Mouse (Mus musculus) CH12.LX (cell line): ENCODE data around the gene Ppp1r14b. TPM values are rescaled to one million over a fixed set of nuclear protein-coding genes. Genes with fewer than 3 reads are reported as not detected.

Experiments used
- DNase-seq: peaks from one replicate; pipeline ENCODE4 v3.0.0-alpha.2; 2013; ENCODE audit errors: extremely low read depth
- H3K27ac ChIP-seq: 2 replicates; pipeline ENCODE4 v1.5.1; 2012; ENCODE audit warnings: low read depth, mild to moderate bottlenecking, control low read depth, moderate library complexity; ENCODE audit not compliant: insufficient read depth
- H3K27me3 ChIP-seq: replicated peaks from 2 replicates; pipeline ENCODE3; 2012; ENCODE audit warnings: inconsistent platforms
- H3K36me3 ChIP-seq, 2 experiments: replicated peaks in 1 of 2; 2 replicates each; pipeline versions ENCODE3 to v1.6.1; 2012; ENCODE audit warnings: inconsistent platforms in 1 of 2, low read length in 1 of 2, mild to moderate bottlenecking in 1 of 2, mixed read lengths in 1 of 2, moderate library complexity in 1 of 2; ENCODE audit not compliant: control insufficient read depth in 1 of 2, insufficient read depth in 1 of 2
- H3K4me1 ChIP-seq, 2 experiments: 2 replicates each; pipeline ENCODE4 v1.6.1; 2012; ENCODE audit warnings: inconsistent platforms in 1 of 2, moderate library complexity in 1 of 2; ENCODE audit not compliant: insufficient read depth in 2 of 2, control insufficient read depth in 1 of 2
- H3K4me2 ChIP-seq: 2 replicates; pipeline ENCODE4 v1.6.1; 2012; ENCODE audit warnings: low read depth, mild to moderate bottlenecking, control low read depth; ENCODE audit not compliant: poor library complexity, insufficient read depth, severe bottlenecking
- H3K4me3 ChIP-seq, 3 experiments: fragments of 150-350 bp in 1 of 3; sonication (generic) in 1 of 3; replicated peaks in 1 of 3; 2 replicates each; pipeline versions ENCODE3 to v1.5.1; 2011 to 2012; ENCODE audit warnings: low read depth in 2 of 3, low read length in 2 of 3, mild to moderate bottlenecking in 2 of 3, moderate library complexity in 2 of 3, control low read depth in 1 of 3, improper control_type of control experiment in 1 of 3, inconsistent platforms in 1 of 3, mixed read lengths in 1 of 3; ENCODE audit not compliant: poor library complexity in 1 of 3
- H3K79me2 ChIP-seq: replicated peaks from 2 replicates; pipeline ENCODE4 v1.6.1; 2012; ENCODE audit warnings: mild to moderate bottlenecking, moderate library complexity; ENCODE audit not compliant: control insufficient read depth, poor library complexity, insufficient read depth, severe bottlenecking; ENCODE audit errors: extremely low read depth
- H3K9ac ChIP-seq: 2 replicates; pipeline ENCODE4 v1.6.1; 2012; ENCODE audit warnings: low read depth, mild to moderate bottlenecking, control low read depth, moderate library complexity; ENCODE audit not compliant: insufficient read depth
- H3K9me3 ChIP-seq: replicated peaks from 2 replicates; pipeline ENCODE3; 2012; ENCODE audit warnings: low read length, inconsistent platforms, mixed read lengths
- BHLHE40 ChIP-seq: IDR thresholded peaks from 2 replicates; pipeline ENCODE4 v1.6.1; 2011; ENCODE audit warnings: mild to moderate bottlenecking, low read depth, low read length, improper control_type of control experiment
- CHD1 ChIP-seq: IDR thresholded peaks from 2 replicates; pipeline ENCODE4 v1.6.1; 2012; ENCODE audit warnings: low read depth, low read length, improper control_type of control experiment, inconsistent platforms
- CHD2 ChIP-seq: IDR thresholded peaks from 2 replicates; pipeline ENCODE4 v1.6.1; 2011; ENCODE audit warnings: low read length, improper control_type of control experiment
- CTCF ChIP-seq, 2 experiments: IDR thresholded peaks in 1 of 2; conservative IDR thresholded peaks in 1 of 2; 2 replicates each; pipeline ENCODE4 v1.5.1; 2011 to 2012; ENCODE audit warnings: low read depth in 2 of 2, low read length in 2 of 2, improper control_type of control experiment in 1 of 2, inconsistent platforms in 1 of 2, mild to moderate bottlenecking in 1 of 2, moderate library complexity in 1 of 2
- E2F4 ChIP-seq: IDR thresholded peaks from 2 replicates; pipeline ENCODE4 v1.6.1; 2011; ENCODE audit warnings: low read depth, low read length, improper control_type of control experiment; ENCODE audit not compliant: insufficient replicate concordance
- ELF1 ChIP-seq: IDR thresholded peaks from 2 replicates; pipeline ENCODE4 v1.6.1; 2014; ENCODE audit warnings: low read depth, mild to moderate bottlenecking, inconsistent platforms, low read length, improper control_type of control experiment
- EP300 ChIP-seq: IDR thresholded peaks from 2 replicates; pipeline ENCODE4 v1.6.1; 2011; ENCODE audit warnings: low read length, improper control_type of control experiment
- ETS1 ChIP-seq: conservative IDR thresholded peaks from 2 replicates; pipeline ENCODE4 v1.6.1; 2012; ENCODE audit warnings: low read depth, mild to moderate bottlenecking, inconsistent platforms, low read length, improper control_type of control experiment, moderate library complexity
- GABPA ChIP-seq: IDR thresholded peaks from 2 replicates; pipeline ENCODE4 v1.6.1; 2012; ENCODE audit warnings: low read depth, low read length, improper control_type of control experiment, inconsistent platforms; ENCODE audit not compliant: insufficient replicate concordance
- HCFC1 ChIP-seq: IDR thresholded peaks from 2 replicates; pipeline ENCODE4 v1.6.1; 2012; ENCODE audit warnings: low read depth, mild to moderate bottlenecking, inconsistent platforms, low read length, improper control_type of control experiment
- JUND ChIP-seq: conservative IDR thresholded peaks from 2 replicates; pipeline ENCODE4 v1.6.1; 2011; ENCODE audit warnings: low read depth, low read length, improper control_type of control experiment
- KAT2A ChIP-seq: IDR thresholded peaks from 2 replicates; pipeline ENCODE4 v1.6.1; 2012; ENCODE audit warnings: low read length, improper control_type of control experiment, inconsistent platforms; ENCODE audit not compliant: insufficient replicate concordance
- MAFK ChIP-seq: IDR thresholded peaks from 2 replicates; pipeline ENCODE4 v1.6.1; 2011; ENCODE audit warnings: low read length, improper control_type of control experiment; ENCODE audit not compliant: insufficient replicate concordance
- MAX ChIP-seq: IDR thresholded peaks from 2 replicates; pipeline ENCODE4 v1.6.1; 2011; ENCODE audit warnings: low read length, improper control_type of control experiment
- MAZ ChIP-seq: IDR thresholded peaks from 2 replicates; pipeline ENCODE4 v1.6.1; 2012; ENCODE audit warnings: low read depth, mild to moderate bottlenecking, inconsistent platforms, low read length, improper control_type of control experiment, moderate library complexity
- MEF2A ChIP-seq: IDR thresholded peaks from 2 replicates; pipeline ENCODE4 v1.6.1; 2014; ENCODE audit warnings: low read depth, mild to moderate bottlenecking, inconsistent platforms, low read length, improper control_type of control experiment, borderline replicate concordance
- MXI1 ChIP-seq: IDR thresholded peaks from 2 replicates; pipeline ENCODE4 v1.6.1; 2011; ENCODE audit warnings: mild to moderate bottlenecking, low read depth, low read length, improper control_type of control experiment
- MYC ChIP-seq: IDR thresholded peaks from 2 replicates; pipeline ENCODE4 v1.6.1; 2011; ENCODE audit warnings: low read depth, mild to moderate bottlenecking, improper control_type of control experiment, low read length
- NRF1 ChIP-seq: IDR thresholded peaks from 2 replicates; pipeline ENCODE4 v1.6.1; 2014; ENCODE audit warnings: low read depth, mild to moderate bottlenecking, inconsistent platforms, low read length, improper control_type of control experiment, moderate library complexity
- POLR2A ChIP-seq: IDR thresholded peaks from 2 replicates; pipeline ENCODE4 v1.6.1; 2011; ENCODE audit warnings: low read depth, mild to moderate bottlenecking, improper control_type of control experiment, low read length
- POLR2AphosphoS2 ChIP-seq: IDR thresholded peaks from 2 replicates; pipeline ENCODE4 v1.6.1; 2011; ENCODE audit warnings: low read depth, low read length, improper control_type of control experiment
- RCOR1 ChIP-seq: conservative IDR thresholded peaks from 2 replicates; pipeline ENCODE4 v1.6.1; 2012; ENCODE audit warnings: low read depth, mild to moderate bottlenecking, inconsistent platforms, low read length, improper control_type of control experiment
- SIN3A ChIP-seq: IDR thresholded peaks from 2 replicates; pipeline ENCODE4 v1.6.1; 2012; ENCODE audit warnings: low read length, improper control_type of control experiment, inconsistent platforms
- SMC3 ChIP-seq: IDR thresholded peaks from 2 replicates; pipeline ENCODE4 v1.6.1; 2011; ENCODE audit warnings: low read depth, low read length, improper control_type of control experiment
- TBP ChIP-seq: conservative IDR thresholded peaks from 2 replicates; pipeline ENCODE4 v1.6.1; 2011; ENCODE audit warnings: low read depth, low read length, improper control_type of control experiment
- TCF12 ChIP-seq: IDR thresholded peaks from 2 replicates; pipeline ENCODE4 v1.6.1; 2014; ENCODE audit warnings: low read depth, mild to moderate bottlenecking, inconsistent platforms, low read length, improper control_type of control experiment
- UBTF ChIP-seq: IDR thresholded peaks from 2 replicates; pipeline ENCODE4 v1.6.1; 2012; ENCODE audit warnings: low read depth, mild to moderate bottlenecking, inconsistent platforms, low read length, improper control_type of control experiment, moderate library complexity
- USF1 ChIP-seq: IDR thresholded peaks from 2 replicates; pipeline ENCODE4 v1.6.1; 2014; ENCODE audit warnings: low read depth, mild to moderate bottlenecking, inconsistent platforms, low read length, improper control_type of control experiment
- USF2 ChIP-seq: conservative IDR thresholded peaks from 2 replicates; pipeline ENCODE4 v1.6.1; 2011; ENCODE audit warnings: low read depth, low read length, improper control_type of control experiment
- ZC3H11A ChIP-seq: IDR thresholded peaks from 2 replicates; pipeline ENCODE4 v1.6.1; 2012; ENCODE audit warnings: low read depth, mild to moderate bottlenecking, inconsistent platforms, low read length, improper control_type of control experiment
- ZKSCAN1 ChIP-seq: IDR thresholded peaks from 2 replicates; pipeline ENCODE4 v1.6.1; 2012; ENCODE audit warnings: low read depth, inconsistent platforms, low read length, improper control_type of control experiment, borderline replicate concordance
- ZMIZ1 ChIP-seq: IDR thresholded peaks from 2 replicates; pipeline ENCODE4 v1.6.1; 2012; ENCODE audit warnings: low read depth, mild to moderate bottlenecking, inconsistent platforms, low read length, improper control_type of control experiment
- dilution Hi-C: fragments of 300-500 bp; cut with MboI; formaldehyde crosslinking; loops from 2 replicates; pipeline ENCODE4 v1.14.3; 2020; ENCODE audit warnings: low sequenced_read_pairs; ENCODE audit not compliant: extremely low pct_unique_long_range_greater_than_20kb, extremely low pct_ligation_motif_present
- in situ Hi-C: fragments of 300-500 bp; cut with MboI; formaldehyde crosslinking; loops from 3 replicates; pipeline ENCODE4 v1.14.3; 2019; ENCODE audit warnings: low sequenced_read_pairs, low pct_ligation_motif_present, low pct_unique_long_range_greater_than_20kb, mixed read lengths
- polyA plus RNA-seq: library from polyadenylated mRNA; unstranded; fragments of >175 nt; gene quantifications from 2 replicates; pipeline ENCODE4 v1.2.1, GENCODE M21; 2012; ENCODE audit warnings: low read depth; ENCODE audit not compliant: insufficient read length
- total RNA-seq, 2 experiments: library from RNA; depleted of rRNA; stranded (reverse); fragments of 300-350 nt in 1 of 2; fragments of >200 nt in 1 of 2; gene quantifications; 2 replicates each; pipeline ENCODE4 v1.2.3; 2012 to 2014

Ppp1r14b gene
- total and polyA plus RNA-seq, 3 experiments = 167 to 256 (median 241) TPM

DNA sequence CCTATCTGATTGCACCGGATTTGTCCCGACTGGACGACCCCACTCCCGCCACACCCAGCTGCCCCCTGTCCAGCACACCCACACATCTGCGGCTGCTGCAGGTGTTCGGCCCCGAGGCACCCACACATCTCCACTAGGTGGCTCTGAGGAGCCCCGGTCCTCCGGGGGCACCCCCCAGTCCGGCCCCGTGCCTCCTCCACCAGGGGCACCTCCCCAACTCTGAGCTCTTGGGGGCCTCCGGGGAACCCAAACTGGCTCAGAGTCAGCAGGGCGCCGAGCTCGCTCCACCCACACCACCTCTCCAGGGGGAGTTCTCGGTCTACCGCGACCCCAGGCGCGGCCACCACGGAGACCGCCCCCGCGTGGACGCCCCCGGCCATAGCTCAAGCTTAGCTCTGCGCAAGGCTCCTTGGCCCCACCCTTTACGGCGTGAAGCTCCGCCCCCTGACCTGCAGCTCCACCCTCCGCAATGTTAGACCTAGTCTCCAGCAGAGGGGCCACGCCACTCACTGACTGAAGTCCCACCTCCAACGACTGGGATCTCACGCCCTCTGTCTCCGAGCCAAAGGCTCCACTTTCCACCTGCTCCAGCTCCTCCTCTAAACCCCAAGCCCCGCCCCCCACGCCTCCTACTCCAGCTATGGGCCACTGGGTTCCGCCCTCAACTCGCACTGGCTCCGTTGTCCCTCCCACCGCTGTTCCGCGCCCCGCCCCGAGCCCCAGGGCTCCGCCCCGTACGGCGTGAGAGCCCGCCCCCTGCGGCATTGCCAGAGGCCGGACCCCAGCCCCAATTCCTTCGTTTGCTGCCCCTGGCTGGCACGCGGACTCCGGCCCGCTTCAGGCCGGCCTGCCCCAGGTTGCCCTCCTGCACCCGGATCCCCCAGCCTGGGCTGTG, 5.0 kb downstream of the Ppp1r14b start (continued):
- peak; percentile 59 for TF ChIP-seq NRF1
- TF ChIP-seq ZC3H11A = no peak
- no peak for TF ChIP-seq MYC
- no peak for TF ChIP-seq CHD2
- TF ChIP-seq CHD1 = no peak
- TF ChIP-seq UBTF = no peak
- no peak; the same call in 1 of the 2 replicates for TF ChIP-seq SIN3A
- TF ChIP-seq MAZ = peak; percentile 8; the same call in 1 of the 2 replicates
- TF ChIP-seq E2F4 = no peak
- TF ChIP-seq USF1 = no peak
- no peak for TF ChIP-seq MAX
- no peak for TF ChIP-seq POLR2AphosphoS2
- no peak for TF ChIP-seq KAT2A
- TF ChIP-seq MAFK = no peak
- no peak for TF ChIP-seq ZKSCAN1
- TF ChIP-seq GABPA = no peak
- no peak for TF ChIP-seq RCOR1
- no peak for TF ChIP-seq JUND
- peak; percentile 43 for TF ChIP-seq SMC3

DNA sequence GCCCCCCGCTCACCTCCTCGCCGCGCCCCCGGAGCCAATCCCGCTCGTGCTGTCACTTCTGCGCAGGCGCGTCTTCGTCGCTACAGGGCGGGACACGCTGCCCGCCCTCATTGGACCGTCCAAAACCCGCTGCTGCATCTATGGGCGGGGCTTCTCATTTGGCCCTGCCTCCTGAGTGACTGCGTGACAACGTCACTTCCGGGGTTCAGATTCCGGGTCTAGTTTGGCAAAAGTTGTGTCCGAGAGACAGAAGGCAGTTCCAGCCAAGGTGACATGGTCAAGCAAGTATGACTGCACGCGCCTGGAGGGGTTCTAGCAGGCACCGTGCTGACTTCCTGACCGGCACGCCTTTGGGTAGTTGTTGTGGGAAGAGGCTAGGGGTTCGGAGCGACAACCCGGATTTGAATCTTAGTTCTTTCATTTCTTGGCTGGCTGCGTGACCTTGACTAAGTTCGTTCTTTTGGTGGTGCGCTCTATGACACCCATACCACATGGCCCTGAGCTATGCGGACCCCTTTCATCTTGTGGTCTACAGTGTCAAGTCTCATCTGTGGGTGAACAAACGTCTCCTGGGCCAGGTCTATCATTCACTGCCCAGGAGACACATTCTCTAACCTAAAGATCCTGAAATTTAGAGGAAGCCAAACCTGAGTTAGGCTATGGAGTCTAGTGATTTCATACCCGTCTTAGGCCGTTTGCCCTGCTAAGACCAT, 5.8 kb downstream of the Ppp1r14b start, which contains the start of gene Fkbp2:
Fkbp2 (minus strand) TSS at position 121 of the 713 bp plus-strand sequence.
- H3K4me3 ChIP-seq = peak within 1 kb of the TSS; percentile 73 to 83 (median 79)
- H3K27ac ChIP-seq = peak within 1 kb of the TSS; percentile 65
- peaks cover 15 to 44% of the 10 kb centered on the region in 2 experiments for H3K4me1 ChIP-seq
- H3K27me3 ChIP-seq = no peaks in the 10 kb centered on the region
- H3K79me2 ChIP-seq = peaks cover 26% of the 10 kb centered on the region
- DNase-seq = peak; percentile 98
- H3K36me3 ChIP-seq = peaks cover 27 to 59% of the 10 kb centered on the region in 2 experiments
- dilution Hi-C loops (no loop called here), in situ Hi-C loops (no loop called here)
- H3K4me2 ChIP-seq = peak within 1 kb of the TSS; percentile 84
- peak within 1 kb of the TSS; percentile 78 for H3K9ac ChIP-seq
- H3K9me3 ChIP-seq = no peaks in the 10 kb centered on the region
- peak; percentile 73 for TF ChIP-seq HCFC1
- TF ChIP-seq CHD2 = peak; percentile 59; the same call in 1 of the 2 replicates
- TF ChIP-seq SMC3 = no peak
- no peak for TF ChIP-seq EP300
- TF ChIP-seq BHLHE40 = peak; percentile 44
- TF ChIP-seq ETS1 = no peak
- TF ChIP-seq USF2 = no peak
- TF ChIP-seq MAZ = 0 out of 2 replicates have a peak, but pooled peaks have one; percentile 72
- 0 out of 2 replicates have a peak, but pooled peaks have one; percentile 59 for TF ChIP-seq KAT2A
- TF ChIP-seq TBP = peak; percentile 96
- no peak for TF ChIP-seq UBTF
- TF ChIP-seq USF1 = no peak
- TF ChIP-seq GABPA = no peak
- TF ChIP-seq TCF12 = peak; percentile 90
- peak; percentile 95 for TF ChIP-seq SIN3A
- peak; percentile 96 for TF ChIP-seq POLR2AphosphoS2
- no peak for TF ChIP-seq MEF2A
- TF ChIP-seq POLR2A = peak; percentile 100
- TF ChIP-seq ZKSCAN1 = no peak
- TF ChIP-seq ZMIZ1 = peak; percentile 97
- no peak for TF ChIP-seq RCOR1
- no peak for TF ChIP-seq ZC3H11A
- peak; percentile 75; the same call in 1 of the 2 replicates for TF ChIP-seq MYC
- no peak for TF ChIP-seq CTCF (conservative IDR thresholded peaks at IDR 0.05 in 1 of 2, IDR thresholded peaks at IDR 0.05 in 1 of 2; ENCODE audit: low read depth in 2 of 2, low read length in 2 of 2)
- no peak for TF ChIP-seq MAFK
- peak; percentile 93 for TF ChIP-seq NRF1
- peak; percentile 88 for TF ChIP-seq MXI1
- peak; percentile 94 for TF ChIP-seq ELF1
